Mouse (Mus musculus) lung, postnatal 0 days (tissue): Measurements from ENCODE around the gene Rab20. TPM values are rescaled to one million over a fixed set of nuclear protein-coding genes. Genes with fewer than 3 reads are reported as not detected.

Experiments
- ATAC-seq: fragments of 200-750 bp; cut with Nextera tagmentation; 2 replicates; pipeline ENCODE4 v1.8.0; 2017; ENCODE audit warnings: moderate library complexity
- DNase-seq: peaks from one replicate; pipeline ENCODE4 v3.0.0-alpha.2; 2016; ENCODE audit warnings: low spot score
- H3K27ac ChIP-seq: fragments of 300-500 bp; sonication (generic); 2 replicates; pipeline ENCODE4 v1.5.1; 2014; ENCODE audit warnings: antibody characterized with exemption, mild to moderate bottlenecking, low read length, mixed read lengths
- H3K27me3 ChIP-seq: fragments of 300-500 bp; sonication (generic); replicated peaks from 2 replicates; pipeline ENCODE4 v1.6.1; 2014; ENCODE audit warnings: low read length, mixed read lengths; ENCODE audit not compliant: insufficient read depth
- H3K36me3 ChIP-seq: fragments of 300-500 bp; sonication (generic); 2 replicates; pipeline ENCODE4 v1.6.1; 2014; ENCODE audit warnings: low read length, mixed read lengths; ENCODE audit not compliant: insufficient read depth
- H3K4me1 ChIP-seq: fragments of 300-500 bp; sonication (generic); 2 replicates; pipeline ENCODE4 v1.6.1; 2014; ENCODE audit warnings: antibody characterized with exemption, low read depth, low read length, mixed read lengths; ENCODE audit not compliant: insufficient read depth
- H3K4me2 ChIP-seq: fragments of 300-500 bp; sonication (generic); replicated peaks from 2 replicates; pipeline ENCODE4 v1.6.1; 2014; ENCODE audit warnings: low read depth, mild to moderate bottlenecking, low read length, moderate library complexity, mixed read lengths
- H3K4me3 ChIP-seq: fragments of 300-500 bp; sonication (generic); 2 replicates; pipeline ENCODE4 v1.5.1; 2014; ENCODE audit warnings: low read depth, low read length
- H3K9ac ChIP-seq: fragments of 300-500 bp; sonication (generic); replicated peaks from 2 replicates; pipeline ENCODE4 v1.6.1; 2014; ENCODE audit warnings: low read depth, mild to moderate bottlenecking
- H3K9me3 ChIP-seq: fragments of 300-500 bp; sonication (generic); 2 replicates; pipeline ENCODE4 v1.6.1; 2016; ENCODE audit warnings: low read length, mixed read lengths
- CTCF ChIP-seq: IDR thresholded peaks from 2 replicates; pipeline ENCODE4 v1.5.1; 2016; ENCODE audit warnings: antibody characterized with exemption, mild to moderate bottlenecking
- EP300 ChIP-seq: IDR thresholded peaks from 2 replicates; pipeline ENCODE4 v1.6.1; 2016; ENCODE audit warnings: antibody characterized with exemption, mild to moderate bottlenecking, control low read depth
- WGBS: fragments of 180-500 bp; shearing (Covaris S2); extraction: QIAGEN DNeasy Blood & Tissue Kit; methylation state at CpG from one replicate; pipeline ENCODE4 v1.1.7; 2014; 5-methylcytosine and 5-hydroxymethylcytosine counted together
- polyA plus RNA-seq: library from polyadenylated mRNA; unstranded; fragments of >200 nt; fragmentation: Nextera tagmentation; extraction: Ambion mirVana; gene quantifications from 2 replicates; pipeline ENCODE4 v1.2.1, GENCODE M21; 2015

Gene Rab20
- polyA plus RNA-seq, 1 experiment from 2014 or later = 17.8 TPM

- ATAC-seq (no peak), DNase-seq (no peak)
- Histone ChIP-seq H3K36me3 (peaks cover 49% of the 10 kb centered on the region), H3K27me3 (no peaks in the 10 kb centered on the region), H3K9ac (no peak overlapping the region), H3K9me3 (no peaks in the 10 kb centered on the region), H3K27ac (no peak overlapping the region), H3K4me1 (peaks cover 4% of the 10 kb centered on the region; the same call in 1 of the 2 replicates), H3K4me2 (no peak overlapping the region), H3K4me3 (no peak overlapping the region)
- 90% methylated on average over 23 of the region's 23 CpGs for WGBS
- TF ChIP-seq CTCF (no peak), EP300 (no peak)
These were observed 30.5 kb downstream of the Rab20 start for GRCm38 (mm10) chr8:11447910-11448570.

DNA sequence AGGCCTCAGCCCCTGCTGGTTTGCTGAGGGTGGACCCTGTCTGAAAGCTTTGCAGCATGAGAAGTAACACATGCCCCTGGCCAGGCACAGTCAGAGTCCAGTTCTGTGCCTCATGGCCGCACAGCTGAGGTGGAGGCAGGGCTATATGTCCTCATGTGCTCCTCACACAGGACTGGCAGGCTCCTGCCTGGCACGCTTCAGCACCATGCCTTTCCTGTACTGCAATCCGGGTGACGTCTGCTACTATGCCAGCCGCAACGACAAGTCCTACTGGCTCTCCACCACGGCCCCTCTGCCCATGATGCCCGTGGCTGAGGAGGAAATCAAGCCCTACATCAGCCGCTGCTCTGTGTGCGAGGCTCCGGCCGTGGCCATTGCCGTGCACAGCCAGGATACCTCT, 32.7 kb downstream of the Rab20 start:
- Histone ChIP-seq H3K4me2 (no peak overlapping the region), H3K9ac (no peak overlapping the region), H3K4me3 (no peak overlapping the region), H3K9me3 (no peaks in the 10 kb centered on the region), H3K27me3 (no peaks in the 10 kb centered on the region), H3K27ac (no peak overlapping the region), H3K36me3 (peaks cover 68% of the 10 kb centered on the region), H3K4me1 (peaks cover under 1% of the 10 kb centered on the region; the same call in 1 of the 2 replicates)
- DNase-seq = no peak
- 92% methylated on average over 13 of the region's 13 CpGs for WGBS
- TF ChIP-seq CTCF = no peak
- no peak for TF ChIP-seq EP300
- no peak for ATAC-seq

- TF ChIP-seq CTCF (no peak), EP300 (no peak)
- H3K4me1 ChIP-seq = no peaks in the 10 kb centered on the region
- DNase-seq (no peak), ATAC-seq (no peak)
- no peak overlapping the region for H3K9ac ChIP-seq
- 86% methylated on average over 7 of the region's 7 CpGs for WGBS
- H3K4me2 ChIP-seq = no peak overlapping the region
- H3K27me3 ChIP-seq = no peaks in the 10 kb centered on the region
- H3K4me3 ChIP-seq = no peak overlapping the region
- peaks cover 82% of the 10 kb centered on the region for H3K36me3 ChIP-seq
- no peaks in the 10 kb centered on the region for H3K9me3 ChIP-seq
- H3K27ac ChIP-seq = no peak overlapping the region
These were observed 34.3 kb downstream of the Rab20 start for GRCm38 (mm10) chr8:11444216-11444615.

DNA sequence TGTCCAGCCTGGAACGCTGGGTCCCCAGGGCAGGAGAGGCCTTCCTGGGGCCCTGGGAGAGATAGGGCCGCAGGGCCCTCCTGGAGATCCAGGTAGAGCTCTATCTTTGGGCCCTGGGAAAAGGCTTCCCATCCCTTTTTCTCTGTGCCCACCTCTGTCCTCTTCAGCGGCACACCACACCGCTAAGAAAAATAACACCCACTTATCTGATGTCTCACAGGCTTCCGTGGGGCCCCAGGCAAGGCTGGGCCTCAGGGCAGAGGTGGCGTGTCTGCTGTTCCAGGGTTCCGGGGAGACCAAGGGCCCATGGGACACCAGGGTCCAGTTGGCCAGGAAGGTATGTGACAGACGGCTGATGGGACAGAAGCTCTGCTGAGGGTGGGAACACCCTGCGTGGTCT, 34.9 kb downstream of the Rab20 start:
- ATAC-seq (no peak), DNase-seq (no peak)
- H3K27ac ChIP-seq = no peak overlapping the region
- H3K9ac ChIP-seq = no peak overlapping the region
- H3K9me3 ChIP-seq = no peaks in the 10 kb centered on the region
- no peak for TF ChIP-seq EP300
- no peak for TF ChIP-seq CTCF
- H3K4me3 ChIP-seq = no peak overlapping the region
- H3K4me2 ChIP-seq = no peak overlapping the region
- no peaks in the 10 kb centered on the region for H3K27me3 ChIP-seq
- 85% methylated on average over 9 of the region's 9 CpGs for WGBS
- peaks cover 82% of the 10 kb centered on the region for H3K36me3 ChIP-seq
- no peaks in the 10 kb centered on the region for H3K4me1 ChIP-seq

GRCm38 (mm10) chr8:11441291-11441690, 37.2 kb downstream of the Rab20 start:
- Histone ChIP-seq H3K9me3 (no peaks in the 10 kb centered on the region), H3K27ac (no peak overlapping the region), H3K4me1 (no peaks in the 10 kb centered on the region), H3K9ac (no peak overlapping the region), H3K4me2 (no peak overlapping the region), H3K27me3 (no peaks in the 10 kb centered on the region), H3K36me3 (peaks cover 84% of the 10 kb centered on the region), H3K4me3 (no peak overlapping the region)
- TF ChIP-seq CTCF (no peak), EP300 (no peak)
- DNase-seq (no peak), ATAC-seq (no peak)
- 89% methylated on average over 6 of the region's 6 CpGs for WGBS

DNA sequence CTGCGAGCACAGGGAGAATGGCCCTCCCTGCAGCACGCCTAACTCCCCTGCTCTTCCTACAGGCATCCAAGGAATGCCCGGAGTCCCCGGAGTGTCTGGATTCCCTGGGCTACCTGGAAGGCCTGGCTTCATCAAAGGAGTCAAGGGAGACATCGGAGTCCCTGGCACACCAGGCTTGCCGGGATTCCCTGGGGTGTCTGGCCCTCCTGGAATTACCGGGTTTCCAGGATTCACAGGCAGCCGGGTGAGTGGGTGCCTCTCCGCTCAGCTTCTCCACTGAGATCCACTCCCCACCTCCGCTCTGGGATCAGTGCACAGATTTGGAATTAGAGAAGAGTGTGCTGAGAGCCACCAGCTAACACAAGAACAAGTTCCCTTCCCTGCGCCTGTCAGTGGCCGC, 40.6 kb downstream of the Rab20 start:
- H3K27me3 ChIP-seq = no peaks in the 10 kb centered on the region
- no peak overlapping the region for H3K9ac ChIP-seq
- DNase-seq (no peak), ATAC-seq (no peak)
- H3K4me1 ChIP-seq = no peaks in the 10 kb centered on the region
- peaks cover 81% of the 10 kb centered on the region for H3K36me3 ChIP-seq
- H3K27ac ChIP-seq = no peak overlapping the region
- H3K9me3 ChIP-seq = no peaks in the 10 kb centered on the region
- H3K4me3 ChIP-seq = no peak overlapping the region
- no peak overlapping the region for H3K4me2 ChIP-seq
- TF ChIP-seq EP300 = no peak
- TF ChIP-seq CTCF = no peak
- WGBS = 67% methylated on average over 12 of the region's 12 CpGs
